Mouse (Mus musculus): ENCODE measurements around the gene Rnft2. TPM values are rescaled to one million over a fixed set of nuclear protein-coding genes. Genes with fewer than 3 reads are reported as not detected.

Gene Rnft2
- total and polyA plus RNA-seq, 3 experiments, result 0.42 to 0.71 TPM; not detected in 1

- H3K4me3 ChIP-seq (ENCODE audit: control insufficient read depth in 1 of 2, insufficient read depth in 1 of 2, low read depth in 2 of 2, low read length in 2 of 2), result no peak overlapping the region
- H3K36me3 ChIP-seq (ENCODE audit: control insufficient read depth in 1 of 2, insufficient read depth in 2 of 2, low read length in 2 of 2), result no peaks in the 10 kb centered on the region
- no peaks in the 10 kb centered on the region for H3K4me1 ChIP-seq (ENCODE audit: control insufficient read depth in 1 of 2, insufficient read depth in 2 of 2, low read length in 2 of 2)
- DNase-seq (ENCODE audit: low read depth, low spot score), result no peak
- H3K79me2 ChIP-seq (ENCODE audit: control insufficient read depth, insufficient read depth, low read length, poor library complexity), result no peaks in the 10 kb centered on the region
- no peak overlapping the region for H3K9ac ChIP-seq (ENCODE audit: control insufficient read depth, low read depth, low read length, poor library complexity, severe bottlenecking)
- no peaks in the 10 kb centered on the region for H3K27me3 ChIP-seq (ENCODE audit: control insufficient read depth in 1 of 2, insufficient read depth in 2 of 2, low read length in 2 of 2)
- no peaks in the 10 kb centered on the region for H3K9me3 ChIP-seq (replicated peaks; ENCODE audit: insufficient read depth, low read length)
- no peak overlapping the region for H3K27ac ChIP-seq (ENCODE audit: control insufficient read depth, low read depth, low read length)
- TF ChIP-seq MAFK (IDR thresholded peaks at IDR 0.05; ENCODE audit: borderline replicate concordance, low read depth, low read length) (no peak), USF1 (IDR thresholded peaks at IDR 0.05; ENCODE audit: low read depth, low read length) (no peak), EP300 (IDR thresholded peaks at IDR 0.05; ENCODE audit: low read depth in 1 of 2, low read length in 2 of 2) (no peak), HCFC1 (IDR thresholded peaks at IDR 0.05; ENCODE audit: low read depth, low read length) (no peak), POLR2AphosphoS2 (IDR thresholded peaks at IDR 0.05; ENCODE audit: low read length) (no peak), MEF2A (IDR thresholded peaks at IDR 0.05; ENCODE audit: extremely low read depth, insufficient replicate concordance, low read depth, low read length, poor library complexity, severe bottlenecking) (no peak), CHD1 (IDR thresholded peaks at IDR 0.05; ENCODE audit: low read depth, low read length) (no peak), MXI1 (IDR thresholded peaks at IDR 0.05; ENCODE audit: low read depth, low read length) (no peak), POLR2A (IDR thresholded peaks at IDR 0.05; ENCODE audit: control insufficient read depth in 1 of 2, insufficient read depth in 1 of 2, low read depth in 1 of 2, low read length in 2 of 2, poor library complexity in 1 of 2) (no peak), ZNF384 (IDR thresholded peaks at IDR 0.05; ENCODE audit: low read depth, low read length) (no peak), BHLHE40 (IDR thresholded peaks at IDR 0.05; ENCODE audit: borderline replicate concordance, low read depth, low read length) (no peak), CHD2 (IDR thresholded peaks at IDR 0.05; ENCODE audit: low read length) (no peak), E2F4 (IDR thresholded peaks at IDR 0.05; ENCODE audit: borderline replicate concordance, low read depth, low read length) (no peak), KAT2A (conservative IDR thresholded peaks at IDR 0.05; ENCODE audit: low read depth, low read length) (no peak), CTCF (IDR thresholded peaks at IDR 0.05 in 2 of 3, conservative IDR thresholded peaks at IDR 0.05 in 1 of 3; ENCODE audit: control insufficient read depth in 1 of 3, insufficient read depth in 1 of 3, low read depth in 2 of 3, low read length in 3 of 3, poor library complexity in 1 of 3, severe bottlenecking in 1 of 3) (no peak)
Observed at GRCm38 (mm10) chr5:118239671-118240070, 5.2 kb downstream of the Rnft2 start.

DNA sequence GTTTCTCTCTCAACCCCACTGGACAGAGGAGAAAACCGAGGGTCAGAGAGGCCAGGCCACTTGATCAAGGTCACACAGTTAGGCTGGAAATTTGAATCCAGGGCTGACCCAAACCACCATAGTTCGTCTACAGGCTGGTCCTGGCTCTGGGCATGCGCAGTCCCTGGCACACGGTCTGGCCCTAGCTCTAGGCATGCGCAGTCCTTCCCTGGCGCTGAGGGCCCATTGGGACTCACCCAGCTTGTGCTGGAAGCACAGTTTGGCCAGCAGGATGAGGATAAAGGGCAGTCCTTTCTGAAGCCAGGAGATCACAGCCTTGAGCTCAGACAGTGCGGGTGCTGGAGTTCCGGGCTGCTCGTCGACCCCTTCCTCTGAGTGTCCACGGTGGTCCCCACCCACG, 8.0 kb downstream of the Rnft2 start:
- Histone ChIP-seq H3K4me3 (ENCODE audit: control insufficient read depth in 1 of 2, insufficient read depth in 1 of 2, low read depth in 2 of 2, low read length in 2 of 2) (no peak overlapping the region), H3K9me3 (replicated peaks; ENCODE audit: insufficient read depth, low read length) (no peaks in the 10 kb centered on the region), H3K79me2 (ENCODE audit: control insufficient read depth, insufficient read depth, low read length, poor library complexity) (no peaks in the 10 kb centered on the region), H3K27ac (ENCODE audit: control insufficient read depth, low read depth, low read length) (no peak overlapping the region), H3K4me1 (ENCODE audit: control insufficient read depth in 1 of 2, insufficient read depth in 2 of 2, low read length in 2 of 2) (no peaks in the 10 kb centered on the region), H3K27me3 (ENCODE audit: control insufficient read depth in 1 of 2, insufficient read depth in 2 of 2, low read length in 2 of 2) (no peaks in the 10 kb centered on the region), H3K9ac (ENCODE audit: control insufficient read depth, low read depth, low read length, poor library complexity, severe bottlenecking) (no peak overlapping the region), H3K36me3 (ENCODE audit: control insufficient read depth in 1 of 2, insufficient read depth in 2 of 2, low read length in 2 of 2) (no peaks in the 10 kb centered on the region)
- no peak for DNase-seq (ENCODE audit: low read depth, low spot score)
- TF ChIP-seq MYC (IDR thresholded peaks at IDR 0.05; ENCODE audit: low read depth, low read length) (no peak), TAL1 (IDR thresholded peaks at IDR 0.05; ENCODE audit: low read length) (no peak), ETS1 (IDR thresholded peaks at IDR 0.05; ENCODE audit: low read depth, low read length) (no peak), RAD21 (IDR thresholded peaks at IDR 0.05; ENCODE audit: low read depth, low read length) (no peak), SIN3A (IDR thresholded peaks at IDR 0.05; ENCODE audit: low read length) (no peak), E2F4 (IDR thresholded peaks at IDR 0.05; ENCODE audit: borderline replicate concordance, low read depth, low read length) (no peak), TCF12 (IDR thresholded peaks at IDR 0.05; ENCODE audit: low read depth, low read length) (no peak), CTCF (IDR thresholded peaks at IDR 0.05 in 2 of 3, conservative IDR thresholded peaks at IDR 0.05 in 1 of 3; ENCODE audit: control insufficient read depth in 1 of 3, insufficient read depth in 1 of 3, low read depth in 2 of 3, low read length in 3 of 3, poor library complexity in 1 of 3, severe bottlenecking in 1 of 3) (no peak), EP300 (IDR thresholded peaks at IDR 0.05; ENCODE audit: low read depth in 1 of 2, low read length in 2 of 2) (no peak), MXI1 (IDR thresholded peaks at IDR 0.05; ENCODE audit: low read depth, low read length) (no peak), SMC3 (IDR thresholded peaks at IDR 0.05; ENCODE audit: low read depth, low read length) (no peak), POLR2AphosphoS2 (IDR thresholded peaks at IDR 0.05; ENCODE audit: low read length) (no peak), JUND (IDR thresholded peaks at IDR 0.05; ENCODE audit: low read depth, low read length) (no peak), ZKSCAN1 (IDR thresholded peaks at IDR 0.05; ENCODE audit: low read depth, low read length) (no peak), POLR2A (IDR thresholded peaks at IDR 0.05; ENCODE audit: control insufficient read depth in 1 of 2, insufficient read depth in 1 of 2, low read depth in 1 of 2, low read length in 2 of 2, poor library complexity in 1 of 2) (no peak), ZNF384 (IDR thresholded peaks at IDR 0.05; ENCODE audit: low read depth, low read length) (no peak)
